Mouse (Mus musculus) A20 (cell line): Measurements from ENCODE around the gene Arhgap10.
A peak's percentile ranks its signal among the peaks of the same experiment; 100 is the strongest.

Experiments used
- DNase-seq: peaks from one replicate; pipeline ENCODE4 v3.0.0-alpha.2; 2011; ENCODE audit warnings: low read depth, low spot score

The Arhgap10 gene

DNA sequence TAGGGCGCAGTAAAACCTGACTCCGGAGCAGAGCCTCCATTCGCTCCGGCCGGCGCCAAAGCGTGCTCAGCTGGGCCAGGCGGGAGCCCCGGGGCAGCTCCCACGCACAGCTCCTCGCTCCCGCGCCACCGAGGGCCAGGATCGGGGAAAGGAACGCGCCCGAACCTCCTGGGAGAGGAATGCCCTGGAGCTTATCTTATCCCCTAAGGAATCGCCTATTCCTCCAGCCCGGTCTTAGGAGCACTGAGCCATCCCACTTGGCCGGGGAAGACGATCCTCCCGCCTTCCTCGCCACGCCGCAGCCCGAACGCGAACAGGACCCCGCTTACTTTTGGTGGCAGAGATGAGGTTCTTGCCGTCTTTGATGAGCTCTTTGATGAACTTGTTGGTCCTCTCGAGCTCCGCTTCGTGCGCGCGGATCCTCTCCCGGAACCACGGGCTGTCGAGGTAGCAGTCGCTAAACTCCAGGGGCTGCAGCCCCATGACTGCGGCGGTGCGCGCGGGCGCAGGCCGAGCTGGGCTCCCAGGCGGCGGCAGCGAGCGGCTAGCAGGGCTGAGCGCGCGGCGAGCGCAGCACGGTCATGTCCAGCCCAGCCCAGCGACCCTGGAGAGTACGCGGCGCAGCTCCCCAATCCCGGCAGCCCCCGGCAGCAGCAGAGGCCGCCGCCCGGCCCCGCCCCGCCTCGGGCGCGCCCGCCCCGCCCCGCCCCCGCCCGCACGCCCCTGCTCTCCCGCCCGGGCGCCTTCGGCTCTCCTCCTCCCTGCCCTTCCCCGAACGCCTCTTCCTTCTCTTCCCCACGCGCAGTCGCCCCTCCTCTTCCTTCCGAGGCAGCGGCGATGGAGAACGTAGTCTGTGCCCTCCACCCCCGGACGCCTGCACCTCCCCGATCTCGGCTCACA lies at the start of gene Arhgap10:
Gene Arhgap10, minus strand, starts transcription at position 653 of the 900 bp plus-strand sequence.
- DNase-seq, result peak; percentile 86

DNA sequence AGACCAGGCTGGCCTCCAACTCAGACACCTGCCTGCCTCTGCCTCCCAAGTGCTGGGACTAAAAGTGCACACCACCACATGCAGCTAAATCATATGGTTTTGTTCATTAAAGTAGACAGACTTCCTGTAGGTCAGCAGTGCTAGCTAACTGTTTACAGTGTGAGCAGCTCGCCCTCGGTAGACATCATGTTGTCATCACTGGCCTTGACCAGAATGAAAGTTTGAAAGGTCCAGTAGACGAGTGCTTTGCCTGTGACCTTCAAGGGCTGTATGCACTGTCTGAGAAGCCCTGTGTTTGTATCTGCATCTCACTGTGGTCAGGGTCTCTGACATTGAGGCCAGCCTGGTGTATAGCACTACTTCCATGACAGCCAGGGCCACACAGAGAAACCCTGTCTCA lies 43.7 kb upstream of the Arhgap10 start:
- no peak for DNase-seq

DNA sequence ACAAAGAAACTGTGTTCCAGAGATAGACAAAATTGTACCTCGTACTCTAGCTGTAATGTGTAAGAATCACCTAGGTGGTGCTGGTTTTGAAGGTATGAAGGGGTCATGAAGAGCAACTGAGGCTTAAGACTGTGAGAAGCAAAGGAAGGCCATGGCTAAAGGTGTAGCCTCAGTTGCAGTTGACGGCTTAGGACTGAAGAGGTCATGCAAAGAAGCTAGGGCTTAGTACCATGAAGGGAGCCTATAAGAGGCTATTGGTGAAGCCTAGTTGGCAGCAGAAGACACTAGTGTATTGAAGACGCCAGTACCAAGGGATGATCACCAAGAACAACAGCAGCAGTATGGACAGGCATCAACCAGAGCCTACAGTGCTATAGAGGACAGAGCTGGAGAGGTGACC lies 34.7 kb upstream of the Arhgap10 start:
- no peak for DNase-seq

DNA sequence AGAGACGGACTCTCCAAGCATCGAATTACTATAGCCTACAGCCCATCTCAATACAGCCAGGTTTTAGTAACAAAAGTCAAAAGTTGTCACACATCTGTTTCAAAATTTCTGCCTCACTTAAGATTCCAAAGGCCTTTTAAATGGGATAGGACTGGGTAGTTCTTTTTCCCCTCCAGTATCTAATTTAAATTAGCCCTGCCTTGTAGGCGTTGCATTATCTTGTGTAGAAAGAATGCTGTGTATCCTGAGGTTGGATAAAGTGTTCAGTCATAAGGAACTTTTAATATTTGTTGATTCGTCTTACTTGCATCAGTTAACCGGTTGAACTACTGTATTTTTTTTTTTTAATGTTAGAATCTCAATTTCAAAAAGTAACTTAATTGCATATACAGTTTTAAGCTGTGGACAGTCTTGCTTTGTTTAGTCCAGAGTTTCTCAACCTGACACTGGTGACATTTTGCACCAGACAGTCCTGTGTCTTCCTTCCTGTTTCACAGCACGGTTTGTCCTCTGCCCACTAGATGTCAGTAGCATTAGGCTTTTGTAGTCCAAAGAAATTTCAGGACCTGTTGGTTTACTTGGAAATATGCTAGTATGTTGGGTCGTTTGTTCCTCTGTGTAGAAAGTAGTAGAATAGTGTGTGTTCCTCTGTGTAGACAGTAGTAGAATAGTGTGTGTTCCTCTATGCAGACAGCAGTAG lies 32.3 kb upstream of the Arhgap10 start:
- peak; percentile 75 for DNase-seq

DNA sequence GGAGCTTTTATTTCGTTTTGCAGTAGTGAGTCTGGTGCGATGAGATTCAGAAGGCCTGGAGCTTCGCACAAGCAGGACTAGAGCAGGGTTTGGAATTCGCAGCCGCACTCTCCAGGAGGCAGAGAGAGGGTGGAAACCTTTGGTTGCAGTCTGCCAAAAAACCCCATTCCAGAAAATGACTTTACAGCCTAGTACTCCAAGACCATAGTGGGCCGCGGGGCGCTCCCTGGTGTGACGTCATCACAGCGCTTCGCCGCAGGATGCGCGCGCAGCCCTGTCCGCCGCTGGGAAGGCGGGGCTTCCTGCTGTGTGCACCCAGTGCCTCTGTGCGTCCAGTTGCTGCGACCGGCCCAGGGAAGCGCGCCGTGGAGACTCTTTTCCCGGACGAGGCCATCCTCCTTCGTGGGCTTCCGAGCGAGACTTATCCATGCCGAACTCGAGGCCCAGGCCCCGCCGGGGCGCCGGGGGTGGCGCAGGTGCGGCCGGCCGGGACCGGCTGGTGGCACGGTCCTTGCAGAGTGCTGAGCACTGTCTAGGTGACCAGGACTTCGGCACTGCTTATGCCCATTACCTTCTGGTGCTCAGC lies 31.5 kb upstream of the Arhgap10 start, which contains the start of gene Prmt9:
Gene Prmt9, plus strand, starts transcription at position 277 of the 586 bp plus-strand sequence.
- peak; percentile 94 for DNase-seq

DNA sequence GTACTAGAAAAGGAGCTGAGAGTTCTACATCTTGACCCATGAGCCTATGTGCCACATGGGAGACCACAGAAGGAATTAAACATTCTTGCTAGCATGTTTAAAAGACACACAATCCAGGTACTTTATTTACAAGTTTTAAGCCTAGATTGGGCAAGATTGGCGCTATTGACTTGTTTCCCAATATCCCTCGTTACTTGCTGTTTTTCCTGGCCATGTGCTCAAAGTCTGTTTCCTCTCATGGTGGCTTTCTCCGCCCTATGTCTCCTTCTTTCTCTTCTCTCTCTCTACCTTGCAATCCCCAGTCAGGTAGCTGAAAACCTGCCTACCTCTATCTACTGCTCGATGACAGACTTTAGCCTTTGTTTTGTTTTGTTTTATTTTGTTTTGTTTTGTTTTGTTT lies 27.9 kb upstream of the Arhgap10 start:
- DNase-seq, result no peak

DNA sequence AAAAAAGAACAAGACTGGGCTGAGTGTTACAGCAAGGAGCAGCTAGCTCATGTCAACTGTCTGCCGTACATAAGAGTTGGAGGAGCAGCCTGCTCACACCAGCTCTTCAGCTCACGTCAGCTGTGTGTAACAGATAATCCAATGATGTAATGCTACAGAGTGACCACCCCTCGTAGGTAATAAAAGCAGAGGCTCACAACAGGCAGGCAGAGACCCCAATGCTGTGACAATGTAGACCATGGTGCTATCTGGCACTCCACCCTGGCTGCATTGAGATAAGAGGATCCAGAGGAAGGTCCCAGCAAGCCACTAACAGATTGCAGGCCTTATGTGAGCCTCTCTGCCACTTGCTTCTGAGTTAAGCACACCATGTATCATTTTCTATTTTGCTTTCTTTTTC lies 26.7 kb upstream of the Arhgap10 start:
- no peak for DNase-seq

DNA sequence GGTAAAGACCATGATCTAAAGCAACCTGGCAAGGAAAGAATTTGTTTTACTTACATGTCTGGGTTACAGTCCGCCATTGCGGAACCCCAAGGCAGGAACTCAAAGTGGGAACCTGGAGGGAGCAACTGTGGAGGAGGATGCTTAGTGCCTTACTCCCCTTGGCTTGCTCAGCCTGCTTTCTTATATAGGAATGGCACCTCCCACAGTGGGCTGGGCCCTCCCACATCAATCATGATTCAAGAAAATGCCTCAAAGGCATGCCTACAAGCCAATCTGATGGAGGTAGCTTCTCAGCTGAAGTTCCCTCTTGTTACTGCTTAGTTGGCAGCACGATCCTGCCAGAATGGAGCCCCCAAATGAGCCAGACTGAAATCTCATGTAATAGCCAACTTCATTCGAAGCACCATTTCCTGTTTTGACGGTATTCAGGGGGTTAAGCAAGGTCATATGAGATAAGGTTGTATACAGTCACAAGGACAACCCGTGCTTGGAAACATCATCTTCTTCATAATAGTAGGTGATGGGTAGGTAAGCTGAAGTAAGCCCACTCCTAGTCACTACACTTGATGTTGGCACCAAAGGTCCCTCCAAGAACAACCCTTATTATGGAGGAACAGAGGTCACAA lies 25.5 kb upstream of the Arhgap10 start:
- DNase-seq, result no peak

DNA sequence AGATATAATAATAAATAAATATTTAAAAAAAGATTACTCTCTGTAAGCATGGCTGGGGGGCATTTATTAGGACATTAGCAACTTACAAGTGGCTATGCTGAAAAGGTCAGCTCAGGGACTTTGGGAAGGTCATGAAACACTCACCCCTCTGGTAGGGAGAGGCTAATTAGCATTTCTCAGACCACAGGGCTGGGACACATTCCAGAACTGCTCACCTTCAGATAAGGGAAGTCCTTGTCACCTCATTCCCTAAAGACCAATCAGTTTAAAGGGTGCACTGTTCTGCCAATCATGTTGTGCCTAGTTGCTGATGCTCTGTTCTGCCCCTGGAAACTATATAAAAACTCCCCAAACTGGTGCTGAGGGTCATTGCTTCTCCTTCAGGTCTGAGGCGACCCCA lies 20.5 kb upstream of the Arhgap10 start:
- no peak for DNase-seq

DNA sequence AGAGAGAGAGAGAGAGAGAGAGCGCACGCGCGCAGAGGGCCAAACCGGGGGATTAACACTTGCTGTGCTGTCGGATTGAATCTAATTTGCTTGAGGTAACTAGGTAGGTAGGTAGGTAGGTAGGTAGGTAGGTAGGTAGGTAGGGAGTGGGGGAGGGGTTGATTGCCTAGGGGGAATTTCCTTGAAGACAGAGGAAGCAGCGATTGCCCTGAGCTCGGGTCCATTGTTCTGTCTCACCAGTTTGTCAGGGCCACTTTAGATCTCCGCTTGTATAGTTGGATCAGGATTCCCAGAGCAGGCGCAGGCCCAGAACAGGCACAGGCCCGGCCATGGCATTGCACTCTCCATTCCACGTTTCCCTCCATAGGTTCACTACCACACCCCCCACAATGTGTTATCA lies 19.1 kb upstream of the Arhgap10 start:
- no peak for DNase-seq

DNA sequence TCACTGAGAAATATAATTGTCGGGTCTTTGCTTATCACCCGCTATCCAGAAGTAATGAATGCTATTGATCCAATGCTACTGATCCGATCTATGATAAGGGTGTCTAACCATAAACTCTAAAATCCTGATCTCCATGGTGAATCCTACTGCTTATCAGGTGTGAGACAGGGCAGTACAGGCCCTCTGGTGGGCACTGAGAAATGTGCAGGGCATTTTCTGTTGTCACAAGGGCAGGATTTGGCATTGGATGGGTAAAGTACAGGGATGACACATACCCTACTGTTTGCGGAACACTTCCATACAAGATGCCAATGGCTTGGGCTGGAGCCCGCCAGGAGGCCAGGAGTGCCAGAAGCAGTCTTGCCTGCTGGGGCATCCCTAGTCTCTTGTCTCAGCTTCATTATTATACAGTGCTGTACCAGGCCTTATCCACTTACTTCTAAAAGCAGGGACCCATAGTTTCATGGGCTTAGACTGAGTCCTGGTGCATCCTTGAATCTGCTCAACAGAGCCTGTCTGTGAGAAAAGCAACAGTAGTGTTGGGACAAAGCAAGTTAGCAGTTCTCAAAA lies 17.4 kb upstream of the Arhgap10 start:
- DNase-seq, result peak; percentile 44

DNA sequence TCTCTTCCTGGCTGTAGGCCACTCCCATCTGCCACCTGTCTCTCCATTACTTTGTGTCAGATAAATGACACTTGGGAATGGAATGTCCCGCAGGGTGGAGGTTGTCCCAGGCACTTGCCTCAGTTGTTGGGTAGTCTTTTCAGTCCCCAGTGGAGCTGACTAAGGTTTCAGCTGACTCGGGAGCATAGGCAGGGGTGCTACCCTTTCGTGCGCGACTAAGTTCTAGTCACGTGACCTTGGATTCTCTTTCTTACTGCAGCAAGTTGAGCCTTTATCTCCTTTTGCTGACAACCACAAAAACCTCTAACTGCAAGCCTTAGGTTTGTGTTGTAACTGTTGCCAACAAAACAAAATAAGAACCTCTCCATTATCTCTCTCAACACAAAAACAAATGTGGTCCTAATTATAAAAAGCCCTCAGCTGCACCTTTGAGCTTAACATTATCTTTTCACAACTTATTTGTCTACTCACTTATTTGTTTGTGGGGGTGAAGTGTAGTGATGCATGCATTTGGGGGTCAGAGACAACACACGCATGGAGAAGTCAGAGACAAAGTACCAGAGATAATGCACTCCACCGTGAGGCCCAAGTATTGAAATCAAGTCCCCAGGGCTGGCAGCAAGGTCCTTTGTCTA lies 16.7 kb upstream of the Arhgap10 start:
- no peak for DNase-seq

DNA sequence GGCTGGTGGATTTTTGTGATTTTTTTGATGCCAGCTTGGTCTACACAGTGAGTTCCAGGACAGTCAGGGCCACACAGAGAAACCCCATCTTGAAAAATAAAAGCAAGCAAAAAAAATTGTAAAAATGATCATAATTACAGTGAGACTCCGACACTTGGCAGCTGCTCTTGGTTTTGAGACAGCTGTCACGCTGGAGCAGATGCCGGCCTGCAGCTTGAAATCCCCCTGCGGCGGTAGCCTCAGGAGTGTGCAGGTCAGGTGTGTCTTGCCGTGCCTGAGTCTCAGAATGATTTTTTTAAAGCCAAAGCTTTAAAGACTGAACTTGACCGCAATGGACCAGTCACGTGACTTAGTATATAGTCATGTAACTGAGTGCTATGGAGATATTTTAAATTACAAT lies 8.4 kb upstream of the Arhgap10 start:
- DNase-seq, result no peak

DNA sequence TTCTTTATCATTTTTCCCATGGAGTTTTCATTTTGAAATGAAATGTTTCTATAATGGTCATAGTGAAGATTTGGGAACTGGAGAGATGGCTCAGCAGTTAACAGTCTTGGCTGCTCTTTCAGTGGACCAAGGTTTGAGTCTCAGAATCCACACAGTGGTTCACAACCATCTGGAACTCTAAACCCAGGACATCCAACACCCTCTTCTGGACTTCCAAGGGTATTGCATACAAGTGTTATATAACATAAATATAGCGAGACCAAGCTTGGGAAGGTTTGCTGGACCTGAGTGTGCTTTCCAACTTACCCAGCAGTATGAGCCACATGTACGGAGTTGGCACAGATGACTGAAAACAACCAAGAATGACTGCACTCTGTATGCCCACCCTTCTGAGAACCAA lies 7.2 kb upstream of the Arhgap10 start:
- DNase-seq, result peak; percentile 41

DNA sequence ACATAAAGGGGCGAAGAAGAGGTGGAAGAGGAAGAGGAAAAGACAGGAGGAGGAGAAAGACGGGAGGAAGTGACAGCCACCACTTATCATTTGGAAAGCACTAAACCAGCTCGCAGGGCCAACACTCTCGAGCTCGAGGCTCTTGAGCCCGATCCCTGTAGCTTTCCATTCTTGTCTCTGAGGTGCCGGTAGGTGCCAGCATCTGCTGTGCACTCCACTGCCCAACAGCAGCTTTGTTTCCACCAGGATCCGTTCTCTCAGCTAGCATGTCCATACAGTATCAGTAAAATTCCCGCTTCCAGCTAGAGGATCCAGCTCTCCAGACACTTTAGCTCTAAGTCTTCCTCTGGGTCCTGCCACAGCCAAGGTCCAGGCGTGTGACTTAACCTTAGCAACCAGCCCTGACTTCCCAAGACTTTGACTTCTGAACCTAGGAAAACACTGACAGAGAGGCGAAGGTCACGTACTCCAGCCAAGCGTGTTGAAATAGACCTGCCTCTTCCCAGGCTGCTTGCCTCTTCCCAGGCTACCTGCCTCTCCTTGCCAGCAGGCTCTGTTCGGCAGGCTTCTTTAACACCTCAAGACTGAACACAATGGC lies 6.4 kb upstream of the Arhgap10 start:
- DNase-seq, result no peak

DNA sequence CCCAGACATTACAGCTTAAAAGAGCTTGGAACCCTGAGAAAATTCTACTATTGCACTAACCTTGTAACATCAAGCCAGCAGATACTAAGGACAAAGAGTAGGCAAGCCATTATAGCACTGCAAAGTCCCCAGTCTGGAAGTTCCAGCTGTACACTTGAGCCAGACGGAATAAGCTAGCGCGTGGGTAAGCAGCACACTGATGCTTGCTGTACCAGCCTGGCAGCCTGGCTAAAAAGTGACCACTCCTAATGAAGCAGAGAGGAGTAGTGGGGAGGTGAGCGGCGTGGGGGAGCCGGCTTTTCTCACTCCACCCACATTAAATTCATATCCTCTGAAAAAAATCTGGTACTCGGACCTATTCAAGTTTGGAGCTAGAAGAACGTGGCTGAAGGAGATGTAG lies 5.2 kb upstream of the Arhgap10 start:
- DNase-seq, result no peak

DNA sequence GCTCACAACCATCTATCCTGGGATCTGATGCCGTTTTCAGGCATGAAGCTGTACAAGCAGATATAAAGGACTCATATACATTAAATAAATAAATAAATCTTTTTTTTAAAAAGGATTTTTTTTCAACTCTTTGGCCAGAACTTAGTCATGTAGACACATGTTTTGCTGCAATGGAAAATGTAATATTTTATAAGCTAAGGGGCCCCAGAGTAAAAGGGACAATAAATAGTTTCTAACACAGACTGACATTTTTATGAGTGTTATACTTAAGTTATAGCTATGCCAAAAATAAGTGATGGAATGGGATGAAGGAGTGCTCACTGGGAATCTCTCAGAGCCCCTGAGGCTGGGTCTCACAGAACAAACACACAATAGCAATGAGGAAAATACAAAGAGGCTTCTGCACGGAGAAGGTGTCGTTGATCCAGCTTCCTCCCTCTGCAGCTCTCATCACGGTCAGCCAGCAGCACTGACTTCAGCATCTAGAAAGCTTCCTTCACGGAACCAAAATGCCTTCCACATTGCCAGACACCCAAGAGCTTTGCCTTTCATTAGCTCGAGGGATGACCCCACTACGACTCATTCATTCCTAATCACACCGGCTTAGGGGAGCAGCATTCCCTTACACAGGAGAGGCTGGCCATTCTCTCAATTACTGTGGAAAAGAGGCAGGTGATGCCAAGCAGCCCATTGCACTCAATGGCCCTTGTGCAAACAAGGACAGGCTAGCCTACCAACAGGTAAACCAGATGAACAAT lies 3.5 kb upstream of the Arhgap10 start:
- DNase-seq, result no peak

DNA sequence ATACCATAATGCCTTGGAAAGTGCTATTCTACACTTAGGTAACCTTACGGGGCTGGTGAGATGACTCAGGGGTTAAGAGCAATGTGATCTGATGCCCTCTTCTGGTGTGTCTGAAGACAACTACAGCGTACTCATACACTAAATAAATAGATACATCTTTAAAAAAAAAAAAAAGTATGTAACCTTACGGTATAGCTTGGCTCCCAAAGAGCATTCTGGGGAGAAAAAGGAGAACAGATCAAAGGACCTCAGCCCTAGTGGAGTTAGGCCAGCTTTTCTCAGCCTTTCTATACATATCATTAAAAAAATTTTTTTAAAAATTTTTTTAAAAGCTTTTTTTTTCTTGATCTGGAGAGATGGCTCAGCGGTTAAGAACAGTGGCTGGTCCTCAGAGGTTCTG lies 2.8 kb upstream of the Arhgap10 start:
- DNase-seq, result no peak

DNA sequence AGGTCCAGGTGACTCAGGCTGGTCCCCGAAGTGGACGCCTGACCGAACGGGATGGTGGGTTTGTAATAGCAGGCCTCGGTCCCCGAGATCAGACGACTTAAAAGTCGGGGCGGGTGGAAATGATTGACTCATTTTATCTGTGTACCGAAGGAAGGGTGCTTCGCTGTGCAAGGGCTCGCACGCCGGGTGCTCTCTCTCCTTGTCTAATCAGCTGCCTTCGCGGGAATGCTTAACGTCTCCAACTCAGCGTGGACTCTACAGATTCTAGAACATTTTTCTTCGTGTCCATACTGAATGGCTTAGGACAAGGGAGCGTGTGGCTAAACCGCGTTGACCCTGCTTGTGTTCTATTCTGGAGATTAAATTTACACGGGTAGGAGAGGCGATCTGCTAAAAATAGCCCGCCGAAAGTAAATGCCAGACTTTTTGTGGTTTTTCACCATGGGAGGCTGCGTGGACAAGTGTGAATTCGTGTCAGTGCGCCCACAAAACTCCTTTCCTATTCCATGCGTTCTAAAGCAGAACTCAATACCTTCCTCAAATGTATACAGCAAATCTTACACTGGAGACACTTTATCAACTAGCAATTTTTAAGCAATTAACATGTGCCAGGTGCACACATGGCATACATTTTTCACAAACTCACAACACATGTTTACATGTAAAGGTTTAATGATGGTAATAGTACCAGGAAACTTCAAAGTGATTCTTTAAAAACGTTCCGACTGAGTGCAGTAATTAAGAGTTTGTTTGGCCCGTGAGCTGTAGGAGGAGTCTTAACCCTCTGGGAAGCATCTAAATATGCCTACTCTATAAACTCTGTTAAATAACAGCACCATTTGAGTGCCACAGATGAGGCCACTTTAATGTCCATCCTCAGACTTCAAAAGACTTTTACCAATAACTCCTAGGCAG lies 705 bp upstream of the Arhgap10 start:
- DNase-seq, result no peak
